Mouse (Mus musculus) left cerebral cortex, adult 18-20 months (tissue): ENCODE data around the gene Zfp74. TPM values are rescaled to one million over a fixed set of nuclear protein-coding genes. Genes with fewer than 3 reads are reported as not detected.

Source experiments
- microRNA-seq, 2 experiments: library from miRNA; unstranded; fragments of <30 nt; microRNA quantifications; one replicate each; pipeline ENCODE4 v1.2.0; 2021
- total RNA-seq, 2 experiments: library from RNA; stranded (reverse); gene quantifications; 2 replicates each; pipeline ENCODE4 v1.2.3; 2021

Zfp74 gene
- total RNA-seq, 2 experiments from 2014 or later: 14.9 to 18.5 TPM

Small RNA genes within 50 kb of the gene (microRNA-seq; reads per million reads assigned to microRNA genes)
- gene Mir7668: 0.50 to 0.63 reads per million in 2 experiments

Other genes starting within 250 kb of the Zfp74 start
- gene Catsperg2, start 227.1 kb downstream of the Zfp74 start, total RNA-seq: not detected
- gene Zfp84, start 185.5 kb downstream of the Zfp74 start, total RNA-seq: 10 to 100 TPM; 17.8 to 18.4 TPM
- 10 to 100 TPM; 11.7 to 12.9 TPM for gene Zfp30, start 170.1 kb downstream of the Zfp74 start, total RNA-seq
- 10 to 100 TPM; 23.9 to 24.1 TPM for gene Zfp790, start 138.0 kb downstream of the Zfp74 start, total RNA-seq
- gene Zfp940, start 100.4 kb downstream of the Zfp74 start, total RNA-seq: 10 to 100 TPM; 20.0 to 20.9 TPM
- 10 to 100 TPM; 17.6 to 18.9 TPM for gene Zfp420, start 94.1 kb downstream of the Zfp74 start, total RNA-seq
- 10 to 100 TPM; 19.8 to 22.5 TPM for gene Zfp27, start 47.5 kb downstream of the Zfp74 start, total RNA-seq
- gene Zfp383, start 45.9 kb downstream of the Zfp74 start, total RNA-seq: 1 to 10 TPM; 9.6 to 9.8 TPM
- gene Zfp568, start 29.9 kb upstream of the Zfp74 start, total RNA-seq: 1 to 10 TPM; 4.5 to 4.7 TPM
- gene Zfp14, start 97.3 kb upstream of the Zfp74 start, total RNA-seq: 1 to 10 TPM; 7.6 to 7.7 TPM
- 1 to 10 TPM; 4.1 to 6.0 TPM for gene Zfp82, start 118.8 kb upstream of the Zfp74 start, total RNA-seq
- 1 to 10 TPM in 1 of 2 experiments, not detected in 1; 1.5 TPM for gene Gm26920, start 136.3 kb upstream of the Zfp74 start, total RNA-seq
- 1 to 10 TPM; 5.6 to 7.7 TPM for gene Zfp566, start 136.4 kb upstream of the Zfp74 start, total RNA-seq
- 10 to 100 TPM; 64.8 to 75.6 TPM for gene Zfp260, start 140.7 kb upstream of the Zfp74 start, total RNA-seq
- 10 to 100 TPM; 31.3 to 36.0 TPM for gene Zfp382, start 167.9 kb upstream of the Zfp74 start, total RNA-seq
- gene Zfp146, start 215.7 kb upstream of the Zfp74 start, total RNA-seq: 10 to 100 TPM; 48.4 to 48.7 TPM
- gene Cox7a1, start 230.1 kb upstream of the Zfp74 start, total RNA-seq: 1 to 10 TPM; 4.7 to 5.8 TPM
- 100 to 1,000 TPM; 174 to 176 TPM for gene Capns1, start 244.7 kb upstream of the Zfp74 start, total RNA-seq